Mouse (Mus musculus) ES-Bruce4 (cell line): ENCODE results near the gene Cln5. TPM values are rescaled to one million over a fixed set of nuclear protein-coding genes. Genes with fewer than 3 reads are reported as not detected.

Experiments used
- H3K27ac ChIP-seq: 2 replicates; pipeline ENCODE4 v1.5.1; 2012; ENCODE audit warnings: low read length, inconsistent platforms; ENCODE audit not compliant: insufficient read depth
- H3K27me3 ChIP-seq: 2 replicates; pipeline ENCODE4 v1.6.1; 2012; ENCODE audit warnings: mild to moderate bottlenecking, low read length, inconsistent platforms; ENCODE audit not compliant: control insufficient read depth, poor library complexity, insufficient read depth, severe bottlenecking
- H3K36me3 ChIP-seq: 2 replicates; pipeline ENCODE4 v1.6.1; 2012; ENCODE audit warnings: inconsistent platforms, mild to moderate bottlenecking, low read length, moderate library complexity; ENCODE audit not compliant: control insufficient read depth, poor library complexity, insufficient read depth, severe bottlenecking
- H3K4me1 ChIP-seq: one replicate; pipeline ENCODE4 v1.8.1; 2011; ENCODE audit warnings: low read length; ENCODE audit not compliant: control insufficient read depth, insufficient read depth
- H3K4me3 ChIP-seq: 2 replicates; pipeline ENCODE4 v1.5.1; 2011; ENCODE audit warnings: low read depth, mild to moderate bottlenecking, low read length
- H3K9ac ChIP-seq: 2 replicates; pipeline ENCODE4 v1.6.1; 2012; ENCODE audit warnings: low read depth, mild to moderate bottlenecking, inconsistent platforms; ENCODE audit not compliant: poor library complexity, severe bottlenecking
- H3K9me3 ChIP-seq: replicated peaks from 2 replicates; pipeline ENCODE4 v1.6.1; 2012; ENCODE audit warnings: mild to moderate bottlenecking, low read length, inconsistent platforms; ENCODE audit not compliant: control insufficient read depth, poor library complexity, insufficient read depth, severe bottlenecking
- CTCF ChIP-seq: IDR thresholded peaks from one replicate; pipeline ENCODE4 v1.8.1; 2011; ENCODE audit warnings: low read depth, low read length
- EP300 ChIP-seq: IDR thresholded peaks from 2 replicates; pipeline ENCODE4 v1.6.1; 2011; ENCODE audit warnings: low read depth, low read length; ENCODE audit not compliant: insufficient read depth
- POLR2A ChIP-seq: IDR thresholded peaks from one replicate; pipeline ENCODE4 v1.8.1; 2011; ENCODE audit warnings: low read length; ENCODE audit not compliant: insufficient read depth
- polyA plus RNA-seq: library from polyadenylated mRNA; stranded (reverse); fragments of >200 nt; gene quantifications from 2 replicates; pipeline ENCODE4 v1.2.4, GENCODE M21; 2011; ENCODE audit warnings: low read depth; ENCODE audit not compliant: missing spikeins, insufficient read depth, insufficient read length

The Cln5 gene
- polyA plus RNA-seq, 1 experiment: 38.7 TPM

- TF ChIP-seq CTCF (no peak), POLR2A (no peak), EP300 (no peak)
- peaks cover 7% of the 10 kb centered on the region for H3K36me3 ChIP-seq
- H3K9ac ChIP-seq: no peak overlapping the region; the same call in 1 of the 2 replicates
- H3K9me3 ChIP-seq: no peaks in the 10 kb centered on the region
- peaks cover 4% of the 10 kb centered on the region for H3K4me1 ChIP-seq
- H3K4me3 ChIP-seq: no peak overlapping the region
- no peak overlapping the region; the same call in 1 of the 2 replicates for H3K27ac ChIP-seq
- no peaks in the 10 kb centered on the region for H3K27me3 ChIP-seq
Observed at GRCm38 (mm10) chr14:103101171-103101570, 31.2 kb downstream of the Cln5 start.

- TF ChIP-seq POLR2A: no peak
- TF ChIP-seq EP300: no peak
- TF ChIP-seq CTCF: no peak
- H3K9ac ChIP-seq: peak overlapping the region; percentile 53
- no peak overlapping the region for H3K4me3 ChIP-seq
- H3K27ac ChIP-seq: peak overlapping the region; percentile 59
- H3K4me1 ChIP-seq: peaks cover 4% of the 10 kb centered on the region
- H3K9me3 ChIP-seq: no peaks in the 10 kb centered on the region
- no peaks in the 10 kb centered on the region for H3K27me3 ChIP-seq
- no peaks in the 10 kb centered on the region for H3K36me3 ChIP-seq
Observed at GRCm38 (mm10) chr14:103102246-103102645, 32.2 kb downstream of the Cln5 start.

- Histone ChIP-seq H3K4me1 (peaks cover 4% of the 10 kb centered on the region), H3K9ac (no peak overlapping the region), H3K9me3 (no peaks in the 10 kb centered on the region), H3K27ac (no peak overlapping the region), H3K27me3 (no peaks in the 10 kb centered on the region), H3K4me3 (no peak overlapping the region), H3K36me3 (no peaks in the 10 kb centered on the region)
- TF ChIP-seq CTCF (no peak), POLR2A (no peak), EP300 (no peak)
Observed at GRCm38 (mm10) chr14:103102731-103103335, 32.8 kb downstream of the Cln5 start.

- no peak overlapping the region for H3K4me3 ChIP-seq
- no peak for TF ChIP-seq POLR2A
- TF ChIP-seq CTCF: no peak
- no peak for TF ChIP-seq EP300
- H3K4me1 ChIP-seq: peaks cover under 1% of the 10 kb centered on the region
- H3K9me3 ChIP-seq: no peaks in the 10 kb centered on the region
- no peak overlapping the region for H3K27ac ChIP-seq
- no peak overlapping the region for H3K9ac ChIP-seq
- H3K36me3 ChIP-seq: no peaks in the 10 kb centered on the region
- no peaks in the 10 kb centered on the region for H3K27me3 ChIP-seq
Observed at GRCm38 (mm10) chr14:103106301-103106700, 36.3 kb downstream of the Cln5 start.

- Histone ChIP-seq H3K27me3 (no peaks in the 10 kb centered on the region), H3K36me3 (no peaks in the 10 kb centered on the region), H3K27ac (no peak overlapping the region), H3K9me3 (no peaks in the 10 kb centered on the region), H3K9ac (no peak overlapping the region), H3K4me3 (no peak overlapping the region), H3K4me1 (no peaks in the 10 kb centered on the region)
- TF ChIP-seq CTCF (no peak), EP300 (no peak), POLR2A (no peak)
Observed at GRCm38 (mm10) chr14:103109971-103110370, 40.0 kb downstream of the Cln5 start.

GRCm38 (mm10) chr14:103112606-103113363 is 42.8 kb downstream of the Cln5 start:
- Histone ChIP-seq H3K9ac (no peak overlapping the region), H3K4me1 (no peaks in the 10 kb centered on the region), H3K27ac (no peak overlapping the region), H3K36me3 (no peaks in the 10 kb centered on the region), H3K27me3 (no peaks in the 10 kb centered on the region), H3K9me3 (no peaks in the 10 kb centered on the region), H3K4me3 (no peak overlapping the region)
- no peak for TF ChIP-seq POLR2A
- no peak for TF ChIP-seq CTCF
- no peak for TF ChIP-seq EP300
